Mouse (Mus musculus) liver, adult 2 months (tissue): ENCODE results near the gene Zdhhc16.

ENCODE experiments used
- CTCF ChIP-seq: fragments of 200-500 bp; IDR thresholded peaks from 2 replicates; pipeline ENCODE4 v1.5.1; 2011; ENCODE audit warnings: low read depth, low read length, control low read depth
- POLR2A ChIP-seq: fragments of 200-500 bp; IDR thresholded peaks from 2 replicates; pipeline ENCODE4 v1.6.1; 2011; ENCODE audit warnings: low read length, control low read depth; ENCODE audit not compliant: insufficient read depth; ENCODE audit errors: extremely low read depth

DNA sequence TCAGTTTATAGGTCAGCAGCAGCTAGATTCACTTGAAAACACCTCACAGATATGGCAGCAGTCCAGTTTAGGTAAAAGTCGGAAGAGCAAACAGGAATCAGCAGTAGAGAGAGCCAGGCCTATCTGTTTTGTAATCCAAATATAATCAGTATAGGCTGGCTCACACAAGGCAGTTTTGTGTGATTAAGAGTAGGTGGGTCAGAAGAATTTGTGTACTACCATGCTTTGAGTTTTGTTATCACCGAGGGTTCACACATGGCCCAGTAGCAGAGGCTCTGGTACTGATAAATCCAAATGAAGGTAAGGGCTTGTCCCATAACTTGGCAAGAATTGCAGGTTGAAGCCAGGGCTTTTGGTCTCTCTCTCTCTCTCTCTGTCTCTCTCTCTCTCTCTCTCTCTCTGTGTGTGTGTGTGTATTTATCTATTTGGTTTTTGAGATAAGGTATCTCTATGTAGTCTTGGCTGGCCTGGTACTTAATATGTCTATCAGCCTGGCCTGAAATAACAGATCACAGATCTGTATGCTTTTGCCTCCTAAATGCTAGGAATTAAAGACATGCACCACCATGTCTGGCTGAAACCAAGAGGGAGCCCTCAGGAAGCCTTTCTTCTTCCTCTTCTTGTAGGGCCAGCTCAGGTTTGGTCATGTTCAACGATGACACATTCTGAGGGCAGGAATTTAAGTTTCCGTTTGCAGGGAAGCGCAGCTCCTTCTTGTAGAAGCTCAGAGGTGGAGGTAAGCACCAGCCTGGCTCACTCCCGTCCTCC, 26.8 kb upstream of the Zdhhc16 start:
- TF ChIP-seq POLR2A (no peak), CTCF (no peak)
